Mouse (Mus musculus) CD4-positive, CD25-positive, alpha-beta regulatory T cell, adult 2 months (primary cell): ENCODE measurements around the gene Gm21962.
"Not testable (repeated sequence)": the region's sequence is repeated elsewhere in the genome, so short reads cannot be mapped to it uniquely, and the experiment has no call there.

ENCODE experiments used
- DNase-seq: peaks from one replicate; pipeline ENCODE4 v3.0.0-alpha.2; 2012; ENCODE audit warnings: low read depth, low spot score

Gene Gm21962

GRCm38 (mm10) chr3:137671224-137671623 is at the start of gene Gm21962:
Gene Gm21962 (plus strand): TSS chr3:137671524.
- not testable (repeated sequence) for DNase-seq

- no peak for DNase-seq
These were observed 49.2 kb upstream of the Gm21962 start for GRCm38 (mm10) chr3:137622091-137622490.

- no peak for DNase-seq
These were observed 48.3 kb upstream of the Gm21962 start for GRCm38 (mm10) chr3:137622895-137623580.

GRCm38 (mm10) chr3:137623581-137624362 is 47.6 kb upstream of the Gm21962 start:
- peak; percentile 11 for DNase-seq

GRCm38 (mm10) chr3:137625054-137625453 is 46.3 kb upstream of the Gm21962 start:
- no peak for DNase-seq

GRCm38 (mm10) chr3:137633726-137634125 is 37.6 kb upstream of the Gm21962 start:
- no peak for DNase-seq

- DNase-seq: no peak
These were observed 34.8 kb upstream of the Gm21962 start for GRCm38 (mm10) chr3:137636571-137636970.

GRCm38 (mm10) chr3:137641238-137641637 is 30.1 kb upstream of the Gm21962 start:
- no peak for DNase-seq

GRCm38 (mm10) chr3:137642137-137642536 is 29.2 kb upstream of the Gm21962 start:
- DNase-seq: no peak

- DNase-seq: no peak
These were observed 28.8 kb upstream of the Gm21962 start for GRCm38 (mm10) chr3:137642568-137642967.

- DNase-seq: no peak
These were observed 27.2 kb upstream of the Gm21962 start for GRCm38 (mm10) chr3:137644081-137644480.

GRCm38 (mm10) chr3:137644947-137645346 is 26.4 kb upstream of the Gm21962 start:
- DNase-seq: no peak

- no peak for DNase-seq
These were observed 23.8 kb upstream of the Gm21962 start for GRCm38 (mm10) chr3:137647427-137648100.

- DNase-seq: no peak
These were observed 22.2 kb upstream of the Gm21962 start for GRCm38 (mm10) chr3:137649112-137649511.

GRCm38 (mm10) chr3:137652853-137653252 is 18.5 kb upstream of the Gm21962 start:
- no peak for DNase-seq

GRCm38 (mm10) chr3:137680923-137681322 is 9.6 kb downstream of the Gm21962 start:
- no peak for DNase-seq

- no peak for DNase-seq
These were observed 11.8 kb downstream of the Gm21962 start for GRCm38 (mm10) chr3:137682911-137683806.

- DNase-seq: no peak
These were observed 12.6 kb downstream of the Gm21962 start for GRCm38 (mm10) chr3:137683807-137684403.

- no peak for DNase-seq
These were observed 15.6 kb downstream of the Gm21962 start for GRCm38 (mm10) chr3:137686932-137687331.

GRCm38 (mm10) chr3:137691503-137691902 is 20.2 kb downstream of the Gm21962 start:
- no peak for DNase-seq

GRCm38 (mm10) chr3:137715946-137716345 is 44.6 kb downstream of the Gm21962 start:
- no peak for DNase-seq
